Mouse (Mus musculus) intestine, postnatal 0 days (tissue): Measurements from ENCODE around the gene Mrpl23. TPM values are rescaled to one million over a fixed set of nuclear protein-coding genes. Genes with fewer than 3 reads are reported as not detected.

ENCODE experiments used
- ATAC-seq: fragments of 200-750 bp; cut with Nextera tagmentation; 2 replicates; pipeline ENCODE4 v1.8.0; 2017; ENCODE audit warnings: mild to moderate bottlenecking, moderate TSS enrichment, moderate library complexity
- H3K27ac ChIP-seq: fragments of 300-500 bp; sonication (generic); 2 replicates; pipeline ENCODE4 v1.5.1; 2014; ENCODE audit warnings: mild to moderate bottlenecking, low read depth, low read length, moderate library complexity
- H3K27me3 ChIP-seq: fragments of 300-500 bp; sonication (generic); replicated peaks from 2 replicates; pipeline ENCODE4 v1.6.1; 2014; ENCODE audit warnings: low read length, mixed read lengths; ENCODE audit not compliant: control insufficient read depth, insufficient read depth
- H3K36me3 ChIP-seq: fragments of 300-500 bp; sonication (generic); 2 replicates; pipeline ENCODE4 v1.6.1; 2014; ENCODE audit warnings: mild to moderate bottlenecking, moderate library complexity; ENCODE audit not compliant: control insufficient read depth, insufficient read depth
- H3K4me1 ChIP-seq: fragments of 300-500 bp; sonication (generic); replicated peaks from 2 replicates; pipeline ENCODE4 v1.6.1; 2014; ENCODE audit warnings: antibody characterized with exemption, low read length, mixed read lengths; ENCODE audit not compliant: control insufficient read depth, insufficient read depth
- H3K4me2 ChIP-seq: fragments of 300-500 bp; sonication (generic); replicated peaks from 2 replicates; pipeline ENCODE4 v1.6.1; 2014; ENCODE audit warnings: low read depth, mild to moderate bottlenecking, moderate library complexity
- H3K4me3 ChIP-seq: fragments of 300-500 bp; sonication (generic); 2 replicates; pipeline ENCODE4 v1.5.1; 2014; ENCODE audit warnings: low read depth, low read length
- H3K9ac ChIP-seq: fragments of 300-500 bp; sonication (generic); 2 replicates; pipeline ENCODE4 v1.6.1; 2014; ENCODE audit warnings: mild to moderate bottlenecking, low read depth, low read length
- H3K9me3 ChIP-seq: fragments of 300-500 bp; sonication (generic); 2 replicates; pipeline ENCODE4 v1.6.1; 2016; ENCODE audit warnings: mixed run types; ENCODE audit not compliant: control insufficient read depth
- CTCF ChIP-seq: sonication (generic); IDR thresholded peaks from 2 replicates; pipeline ENCODE4 v1.5.1; 2016; ENCODE audit warnings: low read depth, mild to moderate bottlenecking, control low read depth, antibody characterized with exemption, moderate library complexity
- WGBS: fragments of 180-500 bp; shearing (Covaris S2); extraction: QIAGEN DNeasy Blood & Tissue Kit; methylation state at CpG from one replicate; pipeline ENCODE4 v1.1.7; 2014; 5-methylcytosine and 5-hydroxymethylcytosine counted together
- polyA plus RNA-seq: library from polyadenylated mRNA; unstranded; fragments of >200 nt; fragmentation: Nextera tagmentation; extraction: Ambion mirVana; gene quantifications from 2 replicates; pipeline ENCODE4 v1.2.1, GENCODE M21; 2015

The Mrpl23 gene
- polyA plus RNA-seq, 1 experiment from 2014 or later, result 26.7 TPM

DNA sequence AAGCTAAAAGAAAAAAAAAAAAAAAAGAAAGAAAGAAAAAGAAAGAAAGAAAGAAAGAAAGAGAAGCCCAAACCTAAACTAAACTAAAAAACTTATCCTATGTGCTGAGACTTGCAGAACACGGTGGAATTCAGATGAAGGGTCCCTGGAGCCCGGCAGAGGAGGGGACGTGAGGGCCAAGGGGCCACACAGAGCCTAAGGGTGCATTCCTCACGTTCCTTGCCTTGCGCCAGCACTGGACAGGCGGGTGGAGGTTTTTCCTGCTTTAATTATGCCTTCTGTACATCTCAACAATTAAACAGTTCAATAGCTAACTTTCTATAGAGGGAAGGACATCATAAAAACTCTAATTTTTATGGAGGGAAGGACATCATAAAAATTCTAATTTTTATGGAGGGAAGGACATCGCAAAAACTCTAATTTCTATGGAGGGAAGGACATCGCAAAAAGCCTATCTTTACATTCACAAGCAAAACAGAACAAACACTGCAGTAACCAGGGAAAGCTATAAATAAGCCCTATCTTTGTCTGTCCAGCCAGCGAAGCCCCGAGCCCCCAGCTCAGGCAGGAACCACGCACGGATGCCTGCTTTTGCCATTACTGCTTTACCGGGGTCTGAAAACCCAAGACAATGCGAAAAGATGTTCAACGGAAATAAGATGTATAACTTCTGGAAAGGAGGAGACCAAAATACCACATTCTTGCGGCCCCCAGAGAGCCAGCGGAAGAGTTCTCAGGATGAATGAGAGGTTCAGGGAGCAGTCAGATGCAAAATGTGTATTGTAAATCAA, 9.1 kb upstream of the Mrpl23 start:
- no peak for ATAC-seq
- WGBS, result 38% methylated on average over 17 of the region's 17 CpGs
- peak overlapping the region; percentile 52; the same call in 1 of the 2 replicates for H3K27ac ChIP-seq
- H3K9me3 ChIP-seq, result no peaks in the 10 kb centered on the region
- no peaks in the 10 kb centered on the region; the same call in none of the 2 replicates for H3K4me1 ChIP-seq
- no peak overlapping the region for H3K4me3 ChIP-seq
- H3K4me2 ChIP-seq, result no peak overlapping the region
- no peak for TF ChIP-seq CTCF
- H3K36me3 ChIP-seq, result no peaks in the 10 kb centered on the region
- no peak overlapping the region for H3K9ac ChIP-seq
- no peaks in the 10 kb centered on the region for H3K27me3 ChIP-seq

DNA sequence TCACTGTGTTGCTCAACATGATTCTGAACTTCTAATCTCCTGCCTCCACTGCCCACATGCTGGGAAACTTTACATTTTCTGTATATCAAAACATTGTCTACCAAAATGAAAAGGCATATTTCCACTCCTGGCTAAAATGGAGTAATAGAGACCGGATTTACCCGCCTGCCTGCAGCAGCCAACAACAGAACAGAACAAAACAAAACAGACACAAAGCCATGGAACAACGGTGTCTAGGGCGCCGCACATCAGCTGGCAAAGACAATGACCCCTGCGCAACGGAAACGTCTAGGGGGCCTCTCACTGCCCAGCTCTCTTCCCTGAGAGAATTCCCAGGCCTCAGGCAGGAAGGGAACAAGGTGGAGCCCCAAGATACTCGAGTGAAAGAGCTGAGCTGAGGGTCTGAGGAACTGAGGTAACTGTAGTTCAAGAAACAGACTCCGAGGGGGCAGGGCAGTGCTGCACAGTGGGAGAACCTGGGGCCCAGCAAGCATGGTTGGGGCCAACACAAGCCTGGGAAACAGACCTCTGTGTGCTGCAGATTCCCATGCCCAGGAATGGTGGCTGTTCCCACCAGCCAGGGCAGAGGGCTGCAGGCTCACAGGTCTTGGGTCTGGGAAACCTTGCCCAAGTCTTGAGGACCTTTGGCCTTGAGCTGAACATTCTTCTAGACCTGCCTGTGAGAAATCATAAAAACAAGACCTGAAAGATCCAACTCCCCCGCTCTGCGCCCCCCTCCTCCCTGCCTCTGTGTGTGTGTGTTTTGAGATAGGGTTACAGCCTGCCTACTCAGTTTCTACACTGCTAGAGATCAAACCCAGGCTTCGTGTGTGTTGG, 6.9 kb upstream of the Mrpl23 start:
- no peaks in the 10 kb centered on the region for H3K27me3 ChIP-seq

DNA sequence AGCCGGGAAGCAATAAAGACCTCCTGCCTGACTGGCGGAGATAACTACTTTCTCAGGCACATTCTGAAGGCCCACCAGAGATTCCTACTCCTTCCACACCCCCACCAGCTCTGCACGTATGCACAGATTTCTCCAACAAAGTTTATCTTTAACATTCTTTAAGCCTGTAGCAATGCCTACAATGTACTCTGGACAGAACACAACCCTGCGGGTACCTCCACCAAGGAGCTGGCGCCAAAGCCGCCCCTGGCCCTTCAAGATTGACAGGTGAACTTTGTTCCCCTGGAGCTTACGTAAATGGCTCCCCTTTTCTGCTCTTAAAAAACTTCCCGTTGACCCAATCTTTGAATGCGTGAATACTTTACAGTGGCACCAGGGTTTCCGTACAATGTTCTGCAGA, 3.1 kb upstream of the Mrpl23 start:
- ATAC-seq, result no peak
- peaks cover 9% of the 10 kb centered on the region for H3K4me1 ChIP-seq

More for the DNA sequence above, 6.9 kb upstream of the Mrpl23 start:
- ATAC-seq, result 0 out of 2 replicates have a peak, but pooled peaks have one; percentile 18
- no peak for TF ChIP-seq CTCF
- 37% methylated on average over 13 of the region's 13 CpGs for whole genome bisulfite sequencing
- H3K9me3 ChIP-seq, result no peaks in the 10 kb centered on the region
- H3K27ac ChIP-seq, result 0 out of 2 replicates have a peak overlapping the region, but pooled peaks have one; percentile 21
- no peaks in the 10 kb centered on the region for H3K36me3 ChIP-seq
- no peak overlapping the region for H3K9ac ChIP-seq
- H3K4me1 ChIP-seq, result no peaks in the 10 kb centered on the region; the same call in none of the 2 replicates
- H3K4me3 ChIP-seq, result no peak overlapping the region
- H3K4me2 ChIP-seq, result no peak overlapping the region

DNA sequence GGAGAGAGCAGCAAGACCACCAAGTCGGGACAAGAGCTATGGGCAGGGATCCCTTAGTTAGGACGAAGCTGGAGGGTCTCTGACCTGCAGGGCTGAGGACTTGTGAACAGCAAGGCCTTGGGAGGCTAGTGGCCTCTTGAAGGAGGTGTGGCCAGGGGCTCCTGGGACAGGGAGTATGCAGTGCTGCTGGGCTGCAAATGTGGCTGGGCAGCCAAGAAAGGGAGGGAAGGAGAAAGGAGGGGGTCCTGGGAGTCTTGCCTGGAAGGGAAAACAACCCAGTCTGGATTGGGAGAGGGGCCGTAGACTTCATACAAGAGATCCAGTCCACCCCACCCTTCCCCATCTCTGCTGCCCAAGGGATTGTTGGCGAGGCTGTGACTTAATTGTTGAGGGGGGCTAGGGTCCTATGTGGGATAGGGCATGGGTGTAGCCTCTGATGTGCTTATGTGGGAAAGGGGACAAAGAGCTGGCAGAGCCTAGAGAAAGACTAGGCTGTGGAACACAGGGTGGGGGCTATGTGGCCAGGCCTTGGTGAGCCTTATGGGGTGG, 439 bp upstream of the Mrpl23 start:
- peaks cover 5% of the 10 kb centered on the region; the same call in 1 of the 2 replicates for H3K36me3 ChIP-seq
- TF ChIP-seq CTCF, result no peak
- no peaks in the 10 kb centered on the region for H3K9me3 ChIP-seq
- H3K27me3 ChIP-seq, result no peaks in the 10 kb centered on the region
- H3K9ac ChIP-seq, result no peak overlapping the region
- 0 out of 2 replicates have a peak overlapping the region, but pooled peaks have one; percentile 92 for H3K4me2 ChIP-seq
- WGBS, result 69% methylated on average over 4 of the region's 4 CpGs
- 0 out of 2 replicates have a peak overlapping the region, but pooled peaks have one; percentile 91 for H3K27ac ChIP-seq
- H3K4me3 ChIP-seq, result no peak overlapping the region
- no peak for ATAC-seq
- peaks cover 19% of the 10 kb centered on the region; the same call in 1 of the 2 replicates for H3K4me1 ChIP-seq

More for the DNA sequence above, 3.1 kb upstream of the Mrpl23 start:
- TF ChIP-seq CTCF, result no peak
- Histone ChIP-seq H3K27ac (no peak overlapping the region), H3K36me3 (no peaks in the 10 kb centered on the region), H3K9ac (no peak overlapping the region), H3K27me3 (no peaks in the 10 kb centered on the region), H3K4me3 (no peak overlapping the region), H3K9me3 (no peaks in the 10 kb centered on the region), H3K4me2 (0 out of 2 replicates have a peak overlapping the region, but pooled peaks have one; percentile 13)
- WGBS, result 25% methylated on average over 10 of the region's 10 CpGs

DNA sequence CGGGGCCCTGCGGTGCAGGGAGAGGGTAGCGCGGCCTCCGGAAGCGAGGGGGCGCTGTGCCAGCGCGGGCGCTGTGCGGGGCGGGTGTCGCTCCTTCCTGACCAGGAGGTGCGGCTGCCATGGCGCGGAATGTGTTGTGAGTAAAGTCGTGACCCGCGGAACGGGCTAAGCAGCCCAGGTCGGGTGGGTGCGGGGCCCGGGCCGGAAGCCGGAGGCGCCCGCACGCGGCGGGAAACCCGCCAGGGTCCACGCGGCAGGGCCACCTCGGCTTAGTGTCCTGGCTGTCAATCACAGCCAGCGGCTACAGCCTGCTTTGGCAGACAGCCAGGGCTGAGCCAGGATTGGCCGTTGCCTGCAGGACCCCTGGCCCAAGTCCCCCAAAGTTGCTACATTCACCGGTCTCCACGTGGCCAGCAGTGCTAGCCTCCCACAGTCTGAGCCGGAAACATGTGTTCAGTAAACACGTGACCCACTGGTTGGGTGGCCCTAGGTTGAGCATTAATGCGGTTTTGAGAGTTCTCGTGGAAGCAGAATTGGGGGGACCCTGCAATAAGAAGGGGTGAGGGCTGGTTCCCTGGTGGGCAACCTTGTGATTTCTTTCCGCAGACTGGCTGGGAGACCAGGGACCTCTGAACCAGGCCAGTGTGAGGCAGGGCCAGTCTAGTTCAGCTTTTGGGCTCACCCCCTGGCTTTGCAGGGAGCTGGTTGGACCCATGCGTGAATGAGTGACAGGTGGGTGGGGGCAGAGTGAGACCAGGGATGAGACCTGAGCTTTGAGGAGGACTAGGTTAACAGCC, 771 bp downstream of the Mrpl23 start:
- peak; percentile 89 for TF ChIP-seq CTCF
- peak overlapping the region; percentile 91 for H3K27ac ChIP-seq
- H3K4me2 ChIP-seq, result peak overlapping the region; percentile 92
- peaks cover 21% of the 10 kb centered on the region; the same call in 1 of the 2 replicates for H3K4me1 ChIP-seq
- peaks cover 5% of the 10 kb centered on the region; the same call in 1 of the 2 replicates for H3K36me3 ChIP-seq
- ATAC-seq, result peak; percentile 82
- H3K9ac ChIP-seq, result peak overlapping the region; percentile 79
- H3K4me3 ChIP-seq, result peak overlapping the region; percentile 72
- H3K9me3 ChIP-seq, result no peaks in the 10 kb centered on the region
- WGBS, result 1% methylated on average over 43 of the region's 44 CpGs
- H3K27me3 ChIP-seq, result no peaks in the 10 kb centered on the region
